Mouse (Mus musculus): ENCODE data around the gene Phb2. TPM values are rescaled to one million over a fixed set of nuclear protein-coding genes. Genes with fewer than 3 reads are reported as not detected.
A peak's percentile ranks its signal among the peaks of the same experiment; 100 is the strongest.
"Not testable (repeated sequence)": the region's sequence is repeated elsewhere in the genome, so short reads cannot be mapped to it uniquely, and the experiment has no call there.

Gene Phb2
- 100 to 1,000 TPM; 285 to 301 TPM for total RNA-seq (2021)
- long read RNA-seq, experiment 1, partial matches to known transcripts: 3 of 125 reads
- long read RNA-seq, experiment 1, other reads (novel, unspliced or antisense): 121 of 125 reads
- long read RNA-seq, experiment 2, partial matches to known transcripts: 11 of 344 reads
- long read RNA-seq, experiment 2, other reads (novel, unspliced or antisense): 329 of 344 reads

- peak; percentile 98 to 99 for DNase-seq (ENCODE audit: low spot score in 2 of 2)
Observed at GRCm38 (mm10) chr6:124711824-124712782, at the start of gene Phb2, which contains the start of gene Emg1. Gene Phb2 (plus strand): TSS chr6:124712336. Gene Emg1 (minus strand): TSS chr6:124712178.

GRCm38 (mm10) chr6:124662477-124663423 is 49.4 kb upstream of the Phb2 start, which contains the start of gene Lpcat3:
Gene Lpcat3 (plus strand): TSS chr6:124663027.
- DNase-seq (ENCODE audit: low spot score in 2 of 2): peak; percentile 97 to 98

- no peak for DNase-seq (ENCODE audit: low spot score in 2 of 2)
Observed at GRCm38 (mm10) chr6:124663424-124663795, 48.7 kb upstream of the Phb2 start.

GRCm38 (mm10) chr6:124664256-124664655 is 47.9 kb upstream of the Phb2 start:
- DNase-seq (ENCODE audit: low spot score in 2 of 2): no peak

- DNase-seq (ENCODE audit: low spot score in 2 of 2): no peak
Observed at GRCm38 (mm10) chr6:124665011-124665410, 47.1 kb upstream of the Phb2 start.

GRCm38 (mm10) chr6:124669234-124669859 is 42.8 kb upstream of the Phb2 start:
- no peak for DNase-seq (ENCODE audit: low spot score in 2 of 2)

- DNase-seq (ENCODE audit: low spot score in 2 of 2): no peak
Observed at GRCm38 (mm10) chr6:124670281-124670900, 41.7 kb upstream of the Phb2 start.

- no peak for DNase-seq (ENCODE audit: low spot score in 2 of 2)
Observed at GRCm38 (mm10) chr6:124672100-124672499, 40.0 kb upstream of the Phb2 start.

GRCm38 (mm10) chr6:124673619-124674018 is 38.5 kb upstream of the Phb2 start:
- no peak for DNase-seq (ENCODE audit: low spot score in 2 of 2)

- DNase-seq (ENCODE audit: low spot score in 2 of 2): no peak
Observed at GRCm38 (mm10) chr6:124674591-124674990, 37.5 kb upstream of the Phb2 start.

- DNase-seq (ENCODE audit: low spot score in 2 of 2): no peak
Observed at GRCm38 (mm10) chr6:124676171-124676570, 36.0 kb upstream of the Phb2 start.

GRCm38 (mm10) chr6:124678769-124679168 is 33.4 kb upstream of the Phb2 start:
- DNase-seq (ENCODE audit: low spot score in 2 of 2): no peak

- no peak for DNase-seq (ENCODE audit: low spot score in 2 of 2)
Observed at GRCm38 (mm10) chr6:124679486-124679885, 32.6 kb upstream of the Phb2 start.

GRCm38 (mm10) chr6:124682291-124682690 is 29.8 kb upstream of the Phb2 start:
- DNase-seq (ENCODE audit: low spot score in 2 of 2): not testable (repeated sequence)

- DNase-seq (ENCODE audit: low spot score in 2 of 2): peak; percentile 47 to 61
Observed at GRCm38 (mm10) chr6:124683591-124684417, 28.3 kb upstream of the Phb2 start.

GRCm38 (mm10) chr6:124685606-124686386 is 26.3 kb upstream of the Phb2 start:
- no peak for DNase-seq (ENCODE audit: low spot score in 2 of 2)

- DNase-seq (ENCODE audit: low spot score in 2 of 2): not testable (repeated sequence)
Observed at GRCm38 (mm10) chr6:124686644-124687043, 25.5 kb upstream of the Phb2 start.

- DNase-seq (ENCODE audit: low spot score in 2 of 2): no peak
Observed at GRCm38 (mm10) chr6:124688151-124688758, 23.9 kb upstream of the Phb2 start.

Measured in adrenal gland, adult 18-20 months (tissue).